Mouse (Mus musculus) layer of hippocampus, postnatal 25 days (tissue): ENCODE results near the gene Ndufaf3. TPM values are rescaled to one million over a fixed set of nuclear protein-coding genes. Genes with fewer than 3 reads are reported as not detected.
"Not testable (repeated sequence)": the region's sequence is repeated elsewhere in the genome, so short reads cannot be mapped to it uniquely, and the experiment has no call there.

ENCODE experiments used
- DNase-seq, 2 experiments: peaks; one replicate each; pipeline ENCODE4 v3.0.0; 2022; ENCODE audit warnings: mixed read lengths in 2 of 2, low spot score in 1 of 2; ENCODE audit errors: extremely low spot score in 1 of 2
- total RNA-seq, 2 experiments: library from RNA; stranded (reverse); gene quantifications; 2 replicates each; pipeline ENCODE4 v1.2.3; 2021

The Ndufaf3 gene
- total RNA-seq: 10 to 100 TPM; 54.3 to 70.4 TPM

GRCm38 (mm10) chr9:108566815-108567776, at the start of gene Ndufaf3:
Gene Ndufaf3, minus strand, starts transcription at chr9:108567434.
- DNase-seq: peak; percentile 96 to 99

GRCm38 (mm10) chr9:108611488-108611887, 44.3 kb upstream of the Ndufaf3 start:
- DNase-seq: no peak

GRCm38 (mm10) chr9:108608889-108609288, 41.7 kb upstream of the Ndufaf3 start:
- DNase-seq: no peak

GRCm38 (mm10) chr9:108607929-108608328, 40.7 kb upstream of the Ndufaf3 start:
- DNase-seq: not testable (repeated sequence)

GRCm38 (mm10) chr9:108601986-108602385, 34.8 kb upstream of the Ndufaf3 start:
- DNase-seq: no peak

GRCm38 (mm10) chr9:108600011-108600410, 32.8 kb upstream of the Ndufaf3 start:
- DNase-seq: no peak

- DNase-seq: no peak
Observed at GRCm38 (mm10) chr9:108599021-108599566, 31.9 kb upstream of the Ndufaf3 start.

GRCm38 (mm10) chr9:108596998-108597764, 29.9 kb upstream of the Ndufaf3 start, which contains the start of gene P4htm:
Gene P4htm, minus strand, starts transcription at chr9:108597667.
- DNase-seq: peak; percentile 69 to 77

GRCm38 (mm10) chr9:108594354-108594753, 27.1 kb upstream of the Ndufaf3 start:
- no peak for DNase-seq

GRCm38 (mm10) chr9:108591462-108591861, 24.2 kb upstream of the Ndufaf3 start:
- no peak for DNase-seq

GRCm38 (mm10) chr9:108589229-108589628, 22.0 kb upstream of the Ndufaf3 start:
- DNase-seq: no peak

GRCm38 (mm10) chr9:108587571-108588180, 20.4 kb upstream of the Ndufaf3 start:
- peak; percentile 56 for DNase-seq

- DNase-seq: no peak
Observed at GRCm38 (mm10) chr9:108579344-108579690, 12.1 kb upstream of the Ndufaf3 start.

GRCm38 (mm10) chr9:108578545-108579343, 11.5 kb upstream of the Ndufaf3 start, which contains the start of gene Wdr6:
Gene Wdr6, minus strand, starts transcription at chr9:108578739.
- peak; percentile 71 to 82 for DNase-seq

GRCm38 (mm10) chr9:108577934-108578544, 10.8 kb upstream of the Ndufaf3 start:
- DNase-seq: no peak

- no peak for DNase-seq
Observed at GRCm38 (mm10) chr9:108577025-108577424, 9.8 kb upstream of the Ndufaf3 start.

- no peak for DNase-seq
Observed at GRCm38 (mm10) chr9:108575321-108576297, 8.4 kb upstream of the Ndufaf3 start.

GRCm38 (mm10) chr9:108574921-108575320, 7.7 kb upstream of the Ndufaf3 start:
- no peak for DNase-seq
